Mouse (Mus musculus) frontal cortex, postnatal 14 days (tissue): Measurements from ENCODE around the gene Ccl17.
A peak's percentile ranks its signal among the peaks of the same experiment; 100 is the strongest.

Source experiments
- DNase-seq, 2 experiments: peaks; one replicate each; pipeline ENCODE4 v3.0.0; 2022; ENCODE audit warnings: low spot score in 2 of 2

Gene Ccl17

DNA sequence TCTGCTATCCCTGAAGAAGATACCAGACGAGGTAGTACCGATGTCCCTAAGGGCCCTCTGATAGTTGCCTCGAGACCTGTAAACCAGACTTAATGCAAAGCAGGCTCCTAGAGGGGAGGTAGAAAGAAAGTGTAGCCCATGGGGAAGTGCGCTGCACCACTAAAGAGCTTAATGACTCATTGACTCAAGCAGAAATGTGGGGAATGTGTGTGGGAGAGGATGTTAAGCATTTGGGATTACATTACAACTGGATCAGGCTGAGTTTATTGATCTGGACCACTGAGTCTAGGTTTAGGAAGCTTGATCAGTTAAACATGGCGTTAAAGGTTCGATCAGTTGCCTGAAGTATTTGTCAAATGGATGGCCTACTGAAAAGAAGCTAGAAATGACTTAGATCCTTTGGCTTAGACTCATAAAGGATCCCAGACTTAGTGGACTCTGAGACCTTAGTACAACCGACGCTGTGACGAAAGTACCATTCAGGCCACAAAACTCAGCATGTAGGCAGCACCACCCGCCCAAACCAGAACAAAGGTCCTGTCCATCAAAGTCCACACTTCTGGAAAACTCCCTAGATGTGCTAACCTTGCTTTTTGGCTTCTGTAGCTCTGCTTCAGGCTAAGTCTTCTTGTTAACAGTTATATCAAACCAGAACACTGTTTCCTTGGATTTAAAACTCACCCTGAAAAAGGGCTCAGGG lies 20.8 kb upstream of the Ccl17 start:
- no peak for DNase-seq

DNA sequence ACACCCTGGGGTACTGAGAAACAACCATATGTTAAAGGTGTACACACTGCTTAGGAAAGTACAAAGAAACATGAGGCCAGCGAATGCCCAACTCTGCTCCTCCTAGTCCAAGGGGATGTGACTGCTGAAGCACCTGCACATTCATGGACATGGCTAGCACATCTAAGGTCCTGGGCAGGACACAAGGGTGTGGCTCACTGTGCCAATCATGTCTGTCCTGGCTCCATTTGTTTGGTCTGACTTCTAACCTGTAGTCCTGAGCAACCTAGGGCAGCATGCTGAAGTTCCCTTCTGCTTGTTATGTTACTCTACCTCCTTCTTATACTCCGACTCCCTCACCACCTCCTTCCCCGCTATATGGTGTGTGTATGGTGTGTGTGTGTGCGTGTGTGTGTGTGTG lies 15.9 kb upstream of the Ccl17 start:
- no peak for DNase-seq

DNA sequence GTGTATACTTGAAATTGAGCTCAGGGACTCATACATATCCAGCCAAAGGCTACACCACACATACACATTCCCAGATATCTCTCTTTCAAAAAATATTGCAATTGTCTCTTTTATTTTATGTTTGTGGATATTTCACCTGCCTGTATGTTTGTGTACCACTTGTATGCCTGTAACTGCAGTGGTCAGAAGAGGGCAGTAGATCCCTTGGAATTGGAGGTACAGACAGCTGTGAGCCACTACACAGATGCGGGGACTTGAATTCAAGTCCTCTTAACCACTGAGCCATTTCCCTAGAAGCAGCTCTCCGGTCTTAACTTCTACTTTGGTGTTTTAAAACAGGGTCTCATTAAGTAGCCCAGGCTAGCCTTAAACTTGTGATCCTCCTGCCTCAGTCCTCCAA lies 15.5 kb upstream of the Ccl17 start:
- DNase-seq: no peak

DNA sequence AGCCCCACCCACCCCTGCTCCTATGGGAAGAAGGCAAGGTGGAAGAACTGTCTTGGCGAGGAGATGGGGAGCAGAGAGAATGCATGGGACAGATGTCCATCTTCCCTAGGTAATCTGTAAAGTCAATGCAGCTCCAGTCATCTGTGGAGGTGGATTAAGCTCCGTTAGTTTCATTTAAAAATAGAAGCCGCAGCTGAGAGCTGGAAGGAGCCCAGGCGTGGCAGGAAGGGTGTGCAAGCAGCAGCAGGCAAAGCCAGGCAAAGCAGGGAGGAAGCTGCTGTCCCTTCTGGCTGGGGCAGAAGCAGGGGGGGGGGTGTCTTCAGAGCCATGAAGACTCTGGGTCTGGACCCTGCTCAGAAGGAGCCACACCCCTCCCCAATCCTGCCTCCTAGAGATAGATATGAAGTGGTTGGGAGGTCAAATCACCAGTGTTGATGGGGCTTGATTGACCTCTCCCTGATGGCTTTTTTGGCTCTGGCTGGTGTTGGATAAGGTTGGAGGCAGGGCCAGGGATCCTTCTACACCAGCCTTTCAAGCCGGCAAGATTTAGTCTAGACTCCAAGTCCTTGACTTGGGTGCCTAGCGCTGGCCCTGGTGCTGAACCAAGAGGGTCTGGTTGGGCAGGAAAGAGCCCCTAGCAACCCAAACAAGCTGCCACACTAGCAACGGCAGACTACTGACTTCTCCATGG lies 9.8 kb upstream of the Ccl17 start:
- DNase-seq: no peak

DNA sequence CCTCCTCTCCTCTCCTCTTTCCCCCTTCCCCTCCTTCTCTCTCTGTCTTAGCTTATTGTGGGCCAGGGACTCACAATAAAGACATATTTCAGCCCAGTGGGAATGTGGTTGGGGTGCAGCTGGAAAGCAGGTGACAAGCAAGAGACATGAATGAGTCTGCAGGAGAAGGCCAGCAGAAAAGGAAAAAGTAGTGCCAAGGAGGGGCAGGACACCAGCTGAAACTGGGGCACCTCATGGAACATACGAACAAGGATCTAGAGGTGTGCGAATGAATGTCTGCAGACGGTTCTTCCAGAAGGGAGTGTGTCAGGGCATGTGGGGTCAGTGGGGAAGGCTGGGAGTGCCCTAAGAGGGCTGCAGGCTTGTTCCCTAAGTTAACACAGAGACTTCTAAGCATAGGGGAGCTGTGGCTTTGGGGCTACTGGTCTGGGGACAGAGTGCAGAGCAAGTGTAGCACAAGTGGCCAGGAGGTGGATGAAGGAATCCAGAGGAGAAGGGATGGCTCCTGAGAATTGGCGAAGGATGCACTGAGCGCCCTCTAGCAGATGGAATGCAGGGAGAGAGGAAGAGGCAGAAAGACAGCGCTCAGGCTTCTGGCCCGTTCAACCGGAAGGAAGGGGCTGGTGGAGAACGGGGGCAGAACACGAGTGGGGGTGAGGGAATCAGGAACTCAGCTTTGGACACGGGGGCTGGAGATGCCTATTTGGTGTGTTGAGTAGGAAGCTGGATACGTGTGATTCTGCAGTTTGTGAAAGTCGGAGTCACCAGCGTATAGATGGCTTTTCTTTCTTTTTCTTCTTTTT lies 8.8 kb upstream of the Ccl17 start:
- DNase-seq: peak in 1 of 2 experiments; percentile 47

DNA sequence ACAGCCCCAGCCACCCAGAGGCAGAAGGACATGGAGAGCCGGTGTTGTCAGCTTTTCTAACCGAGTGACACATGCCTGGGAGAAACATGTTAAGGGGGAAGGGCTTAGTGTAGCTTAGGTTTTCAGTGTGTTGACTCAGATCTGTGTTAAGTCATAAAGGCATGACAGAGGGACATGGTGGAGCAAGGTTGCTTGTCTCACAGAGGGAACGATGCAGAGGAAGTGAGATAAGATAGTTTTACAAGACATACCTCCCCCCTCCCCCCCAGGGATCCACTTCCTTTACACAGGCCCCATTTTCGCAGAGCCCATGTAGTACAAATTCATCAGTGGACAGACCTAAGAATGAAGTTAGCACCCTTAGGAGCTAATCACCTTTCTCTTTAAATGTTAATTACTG lies 7.9 kb upstream of the Ccl17 start:
- DNase-seq: no peak

DNA sequence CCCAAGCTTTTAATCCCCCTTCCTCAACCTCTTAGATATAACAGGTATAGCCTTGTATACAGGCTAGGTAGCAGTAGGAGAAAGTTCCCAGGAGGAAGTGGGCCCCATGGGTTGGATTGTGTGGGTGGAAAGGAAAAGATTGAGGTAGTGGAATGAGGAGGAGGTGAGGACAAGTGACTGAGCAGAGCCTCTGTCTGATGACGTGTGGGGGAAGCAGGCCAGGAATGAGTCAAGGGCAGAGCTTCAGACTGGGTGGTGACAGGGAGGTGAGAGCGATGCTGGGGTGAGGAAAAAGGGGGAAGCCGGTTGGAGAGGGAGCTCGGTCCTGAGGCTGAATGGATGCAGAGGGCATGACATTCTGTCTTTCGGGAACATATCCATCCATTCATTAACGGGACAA lies 6.7 kb upstream of the Ccl17 start:
- no peak for DNase-seq

DNA sequence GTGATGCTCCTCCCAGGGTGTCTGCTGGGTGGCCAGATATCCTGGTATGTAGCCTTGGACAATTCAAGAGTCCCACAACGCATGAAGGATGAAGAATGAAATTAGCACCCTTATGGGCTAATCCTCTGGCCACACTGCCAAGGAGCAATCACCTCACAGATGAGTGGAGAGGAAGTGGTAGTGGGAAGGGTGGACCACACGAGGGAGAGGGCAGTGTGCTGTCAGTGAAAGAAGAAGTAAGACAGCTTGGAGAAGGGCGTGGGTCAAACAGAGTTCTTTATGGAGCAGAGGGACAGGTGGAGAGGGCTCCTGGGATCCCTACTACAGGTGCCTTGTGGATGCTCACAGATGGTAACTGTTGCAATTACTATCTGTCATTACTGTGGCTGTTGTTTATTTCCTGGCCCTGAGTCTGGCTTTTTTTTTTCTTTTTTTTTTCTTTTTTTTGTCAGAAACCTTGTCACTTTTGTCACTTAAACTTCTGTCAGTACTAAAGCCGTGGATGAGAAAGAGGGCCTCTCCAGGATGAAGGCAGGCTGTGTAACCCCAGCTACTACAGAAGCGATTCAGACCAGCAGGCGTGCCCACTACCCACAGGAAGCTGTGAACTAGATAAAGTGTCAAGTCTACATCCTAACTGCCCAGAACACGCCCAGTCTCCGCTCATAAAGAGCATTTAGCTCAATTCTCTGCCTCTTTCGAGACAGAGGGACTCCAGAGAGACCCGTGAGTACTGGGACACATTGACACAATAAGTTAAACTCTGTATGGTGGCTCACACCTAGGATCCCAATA lies 5.5 kb upstream of the Ccl17 start:
- DNase-seq: no peak

DNA sequence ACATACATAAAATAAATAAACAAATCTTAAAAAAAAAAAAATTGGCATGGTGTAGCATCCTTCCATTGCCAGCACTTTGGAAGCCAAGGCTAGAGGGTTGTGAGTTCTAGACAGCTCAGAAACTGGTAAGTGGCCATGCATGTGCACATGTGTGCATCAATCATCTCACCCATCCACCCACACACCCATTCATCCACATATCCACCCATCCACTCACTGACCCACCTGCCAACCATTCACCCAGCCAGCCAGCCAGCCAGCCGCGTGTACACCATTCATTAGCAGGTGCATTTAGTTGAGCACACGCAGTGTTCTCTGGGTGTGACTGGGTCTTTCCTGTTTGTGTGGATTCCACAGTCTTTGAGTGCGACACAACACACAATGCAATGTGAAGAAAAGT lies 4.4 kb upstream of the Ccl17 start:
- no peak for DNase-seq

DNA sequence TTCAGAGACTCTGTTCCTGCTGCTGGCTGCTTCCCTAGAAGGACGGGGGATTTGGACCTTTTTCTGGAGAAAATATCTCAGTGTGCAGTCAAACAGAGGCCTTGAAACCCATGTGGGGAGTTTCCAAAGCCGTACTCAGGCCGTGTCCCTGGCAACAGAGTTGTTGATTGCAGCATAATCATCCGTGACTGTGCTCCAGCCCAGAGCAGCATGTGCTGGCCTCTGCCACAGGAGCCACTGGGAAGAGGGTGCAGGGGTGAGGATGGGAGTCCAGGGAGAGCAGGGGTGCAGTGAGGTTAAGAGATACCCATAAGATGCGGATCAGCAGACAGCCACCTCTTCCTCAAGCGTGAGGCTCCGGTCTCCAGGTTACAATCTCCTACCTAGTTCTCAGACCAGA lies 2.7 kb upstream of the Ccl17 start:
- DNase-seq: no peak

DNA sequence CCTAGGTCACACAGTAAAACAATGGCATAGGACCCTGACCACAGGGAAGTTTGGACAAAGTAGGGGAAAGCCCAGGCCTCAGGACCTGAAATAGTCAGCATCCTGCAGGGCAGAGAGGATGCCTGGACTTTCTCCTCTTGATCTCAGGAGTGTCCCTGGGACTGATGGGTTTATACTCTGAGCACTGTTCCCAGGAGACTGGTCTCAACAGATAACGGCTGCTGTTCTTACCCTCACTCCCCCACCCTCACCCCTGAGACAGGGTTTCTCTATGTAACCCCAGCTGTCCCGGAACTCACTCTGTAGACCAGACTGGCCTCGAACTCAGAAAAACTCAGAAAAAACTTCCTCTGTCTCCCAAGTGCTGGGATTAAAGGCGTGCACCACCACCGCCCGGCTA lies 1.9 kb upstream of the Ccl17 start:
- DNase-seq: no peak

DNA sequence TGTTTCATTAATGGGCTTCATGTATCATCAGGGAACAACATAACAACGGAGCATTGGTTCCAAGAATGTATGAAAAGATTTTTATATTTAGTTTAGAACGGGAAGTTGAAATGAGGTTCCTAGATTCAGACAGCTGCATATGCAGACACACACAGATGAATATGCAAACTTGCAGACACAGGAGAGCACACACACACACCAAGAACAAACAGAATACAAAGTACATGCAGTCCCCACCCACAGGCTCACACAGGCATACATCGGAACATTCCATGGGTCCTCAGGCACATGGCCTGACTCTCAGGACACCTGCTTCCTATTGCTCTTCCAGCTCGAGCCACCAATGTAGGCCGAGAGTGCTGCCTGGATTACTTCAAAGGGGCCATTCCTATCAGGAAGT lies 602 bp downstream of the Ccl17 start:
- no peak for DNase-seq

DNA sequence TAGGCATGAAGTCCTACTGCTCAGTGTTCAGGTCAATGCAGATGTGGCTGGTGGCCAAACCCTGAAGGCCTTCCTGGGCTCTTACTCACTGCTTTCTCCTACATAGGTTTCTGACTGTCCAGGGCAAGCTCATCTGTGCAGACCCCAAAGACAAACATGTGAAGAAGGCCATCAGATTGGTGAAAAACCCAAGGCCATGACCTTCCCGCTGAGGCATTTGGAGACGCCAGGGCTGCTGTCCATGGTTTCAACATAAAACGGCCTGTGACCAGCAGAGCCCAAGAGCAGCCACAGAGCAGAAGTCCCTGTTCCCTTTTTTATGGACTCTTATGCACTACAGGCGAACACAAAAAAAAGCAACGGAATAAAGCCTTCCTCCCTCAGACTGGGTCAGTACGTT lies 1.4 kb downstream of the Ccl17 start:
- no peak for DNase-seq

DNA sequence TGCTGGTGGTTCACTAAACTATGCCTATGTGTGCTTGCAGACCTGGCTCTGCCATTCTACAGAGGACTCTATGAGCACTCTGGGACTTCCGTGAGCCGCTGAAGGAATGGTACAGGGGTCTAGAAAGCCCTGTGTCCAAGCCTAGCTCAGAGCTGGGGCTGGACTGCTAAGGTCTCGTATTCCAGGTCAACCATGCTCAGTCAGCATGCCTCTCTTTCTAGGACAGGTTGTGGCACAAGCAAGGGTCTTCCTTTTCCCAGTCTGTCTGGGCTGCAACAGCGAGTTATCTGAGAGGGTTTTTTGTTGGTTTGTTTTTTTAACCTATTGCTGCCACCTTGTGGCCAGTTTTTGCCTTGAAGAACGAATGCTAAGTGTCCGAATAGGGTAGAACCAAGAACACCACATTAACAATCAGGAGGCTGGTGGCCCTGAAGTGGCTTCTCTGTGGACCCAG lies 2.4 kb downstream of the Ccl17 start:
- peak; percentile 76 to 91 for DNase-seq

DNA sequence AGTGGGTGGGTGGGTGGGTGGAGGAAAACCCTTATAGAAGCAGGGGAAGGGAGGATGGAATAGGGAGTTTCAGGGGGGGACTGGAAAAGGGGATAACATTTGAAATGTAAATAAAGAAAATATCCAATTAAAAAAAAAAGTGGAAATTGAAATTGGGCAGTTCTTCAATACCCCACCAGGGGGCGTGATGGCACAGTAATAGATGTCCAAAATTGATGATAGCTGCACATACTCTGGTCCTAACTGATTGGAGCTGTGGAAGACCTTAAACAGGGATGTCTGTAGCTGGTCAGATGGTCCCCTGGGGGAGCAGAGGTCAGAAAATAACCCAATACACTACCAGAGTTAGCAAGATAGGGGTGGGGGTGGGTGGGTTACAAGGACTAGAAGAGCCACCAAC lies 4.3 kb downstream of the Ccl17 start:
- no peak for DNase-seq

DNA sequence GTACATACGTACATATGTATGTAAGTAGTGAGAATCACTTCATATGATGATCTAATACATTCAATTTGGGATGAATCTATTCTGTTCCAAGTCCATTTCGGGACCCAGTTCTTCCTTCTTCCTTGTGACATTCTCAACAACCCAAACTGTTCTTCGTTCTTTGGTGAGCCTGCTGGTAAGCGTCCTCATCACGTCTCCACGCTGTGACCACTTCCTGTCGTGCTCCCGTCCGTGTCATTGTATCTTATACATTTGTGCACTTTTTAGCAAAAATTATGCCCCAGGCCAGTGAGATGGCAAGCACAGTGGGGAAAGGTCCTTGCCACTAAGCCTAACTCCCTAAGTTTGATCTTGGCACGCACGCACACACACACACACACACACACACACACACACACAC lies 7.7 kb downstream of the Ccl17 start:
- DNase-seq: no peak

DNA sequence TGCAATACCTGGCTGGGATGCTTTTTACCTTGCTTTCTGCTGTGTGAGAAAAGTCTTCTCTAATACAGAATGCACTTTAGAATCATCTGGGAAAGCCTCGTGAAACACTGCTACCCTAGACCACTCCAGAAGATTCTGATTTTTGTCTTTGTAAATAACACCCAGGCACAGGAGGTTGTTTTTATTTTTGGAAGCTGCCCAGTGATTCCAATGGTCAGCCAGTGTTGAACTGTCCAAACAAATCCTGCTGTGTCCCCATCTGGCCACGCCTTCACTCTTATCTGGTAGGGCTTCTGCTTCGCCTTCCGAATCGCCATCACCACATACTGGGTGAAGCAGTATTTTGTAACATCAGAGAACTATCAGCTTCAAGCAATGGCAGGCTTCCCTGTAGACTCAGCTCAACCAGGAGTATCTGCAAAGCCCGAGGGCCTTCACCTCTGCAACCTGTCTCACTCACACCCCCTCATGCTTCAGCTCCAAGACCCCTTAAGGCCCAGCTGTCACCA lies 9.5 kb downstream of the Ccl17 start:
- no peak for DNase-seq

DNA sequence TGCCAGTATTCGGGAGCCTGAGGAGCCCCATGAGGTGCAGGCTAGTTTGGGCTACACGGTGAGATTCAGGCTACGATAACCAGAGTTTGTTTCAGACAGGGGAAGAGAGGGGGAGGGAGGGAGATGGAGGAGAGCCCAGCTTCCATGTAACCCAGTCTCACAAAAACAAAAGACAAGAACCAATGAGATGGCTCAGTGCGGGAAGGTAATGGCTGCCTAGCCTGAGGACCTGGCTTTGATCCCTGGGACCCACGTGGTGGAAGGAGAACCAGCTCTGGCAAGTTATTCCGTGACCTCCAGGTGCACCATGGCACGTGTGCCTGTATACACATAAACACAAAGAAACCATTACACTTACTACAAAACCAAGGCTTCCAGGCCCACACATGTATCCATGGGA lies 10.3 kb downstream of the Ccl17 start:
- DNase-seq: no peak

DNA sequence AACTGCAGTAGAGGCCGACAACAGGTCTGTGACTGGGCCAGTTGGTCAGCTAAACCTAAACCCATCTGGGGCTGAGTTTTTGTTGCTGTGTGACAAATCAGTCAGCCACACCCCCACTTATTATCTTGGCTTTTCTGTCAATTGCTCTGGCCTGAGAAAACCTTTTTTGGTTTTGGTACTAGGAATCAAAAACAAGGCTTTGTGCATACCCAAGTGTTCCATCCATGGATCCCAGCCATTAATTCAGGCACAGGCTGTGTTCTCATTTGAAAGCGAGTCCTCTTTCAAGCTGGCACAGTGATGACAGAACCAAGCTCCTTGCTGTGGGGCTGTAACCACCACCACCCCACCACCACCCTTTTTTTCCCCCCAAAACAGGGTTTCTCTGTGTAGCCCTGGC lies 11.1 kb downstream of the Ccl17 start:
- no peak for DNase-seq

DNA sequence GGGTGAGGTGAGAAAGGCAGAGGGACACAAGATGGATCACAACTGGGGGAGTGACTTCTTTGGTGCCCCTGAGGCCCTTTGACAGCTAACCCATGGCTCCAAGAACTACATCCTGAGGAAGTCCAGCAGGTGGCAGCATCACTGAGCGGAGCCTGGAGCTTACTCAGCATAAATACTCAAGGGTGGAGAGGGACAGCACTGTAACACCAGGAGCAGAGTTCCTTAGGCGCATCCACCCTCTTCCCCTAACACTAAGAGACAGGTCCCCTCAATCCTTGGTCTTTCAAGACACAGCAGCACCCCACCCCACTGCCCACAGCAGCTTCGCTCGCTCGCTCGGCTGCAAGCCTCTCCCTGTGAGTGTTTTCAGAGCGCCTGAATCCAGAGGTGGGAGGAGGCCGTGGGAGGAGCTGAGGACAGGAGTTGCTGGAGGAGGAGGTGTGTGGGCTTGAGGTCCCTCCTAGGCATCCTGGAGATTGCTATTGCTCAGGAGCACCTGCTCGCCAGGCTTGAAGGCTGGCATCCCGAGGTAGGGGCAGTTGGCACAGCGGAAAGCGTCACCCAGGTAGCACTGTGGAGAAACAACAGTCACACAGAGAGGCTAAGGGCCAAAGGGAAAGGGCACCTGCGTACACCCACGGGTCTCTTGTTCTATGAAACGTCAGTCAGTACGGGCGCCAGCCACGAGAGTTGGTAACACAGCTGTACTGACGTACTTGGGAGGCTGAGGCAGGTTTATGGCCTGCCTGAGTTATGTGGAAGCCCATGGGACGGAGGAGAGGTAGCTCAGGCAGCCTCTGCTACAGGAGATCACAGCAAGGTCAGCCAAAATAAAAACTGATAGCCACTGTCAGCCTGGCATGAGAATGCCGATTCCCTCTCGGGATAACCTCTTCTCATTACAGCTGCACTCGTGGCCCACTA lies 12.6 kb downstream of the Ccl17 start:
- DNase-seq: no peak

DNA sequence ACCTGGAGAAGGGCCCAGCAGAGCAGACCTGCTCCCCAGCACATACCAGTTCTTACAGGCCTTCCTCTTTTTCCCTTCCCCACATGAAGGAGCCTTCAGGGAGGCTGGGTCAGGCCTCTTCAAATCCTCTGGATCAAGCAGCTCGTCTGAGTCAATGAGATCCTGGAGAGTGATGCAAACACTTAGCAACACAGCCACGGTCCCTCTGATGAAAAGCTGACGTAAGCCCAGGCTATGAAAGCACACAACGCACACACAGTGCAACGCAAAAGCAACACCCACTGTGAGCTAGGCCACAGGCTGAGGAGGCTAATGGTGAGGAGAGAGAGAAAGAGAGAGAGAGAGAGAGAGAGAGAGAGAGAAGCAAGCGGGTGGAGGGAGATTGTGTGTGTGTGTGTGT lies 14.9 kb downstream of the Ccl17 start:
- DNase-seq: no peak
